Mouse (Mus musculus): ENCODE data around the gene Lrrc74a.

The Lrrc74a gene

GRCm38 (mm10) chr12:86775561-86776280 lies 41.6 kb downstream of the Lrrc74a start:
- in situ Hi-C loops (cut with MboI; ENCODE audit: low pct_unique_long_range_greater_than_20kb in 1 of 2, low sequenced_read_pairs in 2 of 2, unreplicated experiment in 1 of 2): loop anchor here in 1 of 2 experiments (10.0 kb wide), 1 partner anchor 199 kb away; no protein-coding TSS in a partner anchor

GRCm38 (mm10) chr12:86776341-86776860 lies 42.2 kb downstream of the Lrrc74a start:
- in situ Hi-C loops (cut with MboI; ENCODE audit: low pct_unique_long_range_greater_than_20kb in 1 of 2, low sequenced_read_pairs in 2 of 2, unreplicated experiment in 1 of 2): loop anchor here in 1 of 2 experiments (10.0 kb wide), 1 partner anchor 198 kb away; no protein-coding TSS in a partner anchor

GRCm38 (mm10) chr12:86778531-86778930 lies 44.4 kb downstream of the Lrrc74a start:
- in situ Hi-C loops (cut with MboI; ENCODE audit: low pct_unique_long_range_greater_than_20kb in 1 of 2, low sequenced_read_pairs in 2 of 2, unreplicated experiment in 1 of 2): loop anchor here in 1 of 2 experiments (10.0 kb wide), 1 partner anchor 196 kb away; no protein-coding TSS in a partner anchor

- in situ Hi-C loops (cut with MboI; ENCODE audit: low pct_unique_long_range_greater_than_20kb in 1 of 2, low sequenced_read_pairs in 2 of 2, unreplicated experiment in 1 of 2): loop anchor here in 1 of 2 experiments (10.0 kb wide), 1 partner anchor 195 kb away; no protein-coding TSS in a partner anchor
These were observed 45.2 kb downstream of the Lrrc74a start for GRCm38 (mm10) chr12:86779206-86779989.

GRCm38 (mm10) chr12:86781654-86782202 lies 47.6 kb downstream of the Lrrc74a start:
- in situ Hi-C loops (cut with MboI; ENCODE audit: low pct_unique_long_range_greater_than_20kb in 1 of 2, low sequenced_read_pairs in 2 of 2, unreplicated experiment in 1 of 2): no loop called here

GRCm38 (mm10) chr12:86786149-86787019 lies 52.2 kb downstream of the Lrrc74a start:
- in situ Hi-C loops (cut with MboI; ENCODE audit: low pct_unique_long_range_greater_than_20kb in 1 of 2, low sequenced_read_pairs in 2 of 2, unreplicated experiment in 1 of 2): no loop called here

GRCm38 (mm10) chr12:86787020-86787553 lies 52.9 kb downstream of the Lrrc74a start:
- in situ Hi-C loops (cut with MboI; ENCODE audit: low pct_unique_long_range_greater_than_20kb in 1 of 2, low sequenced_read_pairs in 2 of 2, unreplicated experiment in 1 of 2): no loop called here

GRCm38 (mm10) chr12:86790100-86790848 lies 56.1 kb downstream of the Lrrc74a start:
- in situ Hi-C loops (cut with MboI; ENCODE audit: low pct_unique_long_range_greater_than_20kb in 1 of 2, low sequenced_read_pairs in 2 of 2, unreplicated experiment in 1 of 2): loop anchor here (10.0 kb wide), 3 partner anchors 115 to 145 kb away; no protein-coding TSS in a partner anchor

GRCm38 (mm10) chr12:86790849-86791127 lies 56.6 kb downstream of the Lrrc74a start:
- in situ Hi-C loops (cut with MboI; ENCODE audit: low pct_unique_long_range_greater_than_20kb in 1 of 2, low sequenced_read_pairs in 2 of 2, unreplicated experiment in 1 of 2): loop anchor here (10.0 kb wide), 3 partner anchors 114 to 144 kb away; no protein-coding TSS in a partner anchor

- in situ Hi-C loops (cut with MboI; ENCODE audit: low pct_unique_long_range_greater_than_20kb in 1 of 2, low sequenced_read_pairs in 2 of 2, unreplicated experiment in 1 of 2): loop anchor here (10.0 kb wide), 3 partner anchors 113 to 143 kb away; no protein-coding TSS in a partner anchor
These were observed 57.8 kb downstream of the Lrrc74a start for GRCm38 (mm10) chr12:86791987-86792386.

- in situ Hi-C loops (cut with MboI; ENCODE audit: low pct_unique_long_range_greater_than_20kb in 1 of 2, low sequenced_read_pairs in 2 of 2, unreplicated experiment in 1 of 2): loop anchor here (10.0 kb wide), 3 partner anchors 111 to 141 kb away; no protein-coding TSS in a partner anchor
These were observed 59.7 kb downstream of the Lrrc74a start for GRCm38 (mm10) chr12:86793830-86794229.

- in situ Hi-C loops (cut with MboI; ENCODE audit: low pct_unique_long_range_greater_than_20kb in 1 of 2, low sequenced_read_pairs in 2 of 2, unreplicated experiment in 1 of 2): loop anchor here (10.0 kb wide), 3 partner anchors 110 to 140 kb away; no protein-coding TSS in a partner anchor
These were observed 60.2 kb downstream of the Lrrc74a start for GRCm38 (mm10) chr12:86794331-86794730.

GRCm38 (mm10) chr12:86795076-86795837 lies 61.1 kb downstream of the Lrrc74a start:
- in situ Hi-C loops (cut with MboI; ENCODE audit: low pct_unique_long_range_greater_than_20kb in 1 of 2, low sequenced_read_pairs in 2 of 2, unreplicated experiment in 1 of 2): loop anchor here (10.0 kb wide), 3 partner anchors 110 to 140 kb away; no protein-coding TSS in a partner anchor

GRCm38 (mm10) chr12:86795838-86796232 lies 61.7 kb downstream of the Lrrc74a start:
- in situ Hi-C loops (cut with MboI; ENCODE audit: low pct_unique_long_range_greater_than_20kb in 1 of 2, low sequenced_read_pairs in 2 of 2, unreplicated experiment in 1 of 2): loop anchor here (10.0 kb wide), 3 partner anchors 109 to 139 kb away; no protein-coding TSS in a partner anchor

- in situ Hi-C loops (cut with MboI; ENCODE audit: low pct_unique_long_range_greater_than_20kb in 1 of 2, low sequenced_read_pairs in 2 of 2, unreplicated experiment in 1 of 2): loop anchor here (10.0 kb wide), 3 partner anchors 108 to 138 kb away; no protein-coding TSS in a partner anchor
These were observed 62.2 kb downstream of the Lrrc74a start for GRCm38 (mm10) chr12:86796351-86796750.

GRCm38 (mm10) chr12:86797771-86798170 lies 63.6 kb downstream of the Lrrc74a start:
- in situ Hi-C loops (cut with MboI; ENCODE audit: low pct_unique_long_range_greater_than_20kb in 1 of 2, low sequenced_read_pairs in 2 of 2, unreplicated experiment in 1 of 2): loop anchor here (10.0 kb wide), 3 partner anchors 107 to 137 kb away; no protein-coding TSS in a partner anchor
